Mouse (Mus musculus): ENCODE measurements around the gene Fam104a. TPM values are rescaled to one million over a fixed set of nuclear protein-coding genes. Genes with fewer than 3 reads are reported as not detected.
A peak's percentile ranks its signal among the peaks of the same experiment; 100 is the strongest.

The Fam104a gene
- total and polyA plus RNA-seq, 3 experiments, result 33.6 to 38.1 TPM; not detected in 1

- no peak for TF ChIP-seq POLR2A (IDR thresholded peaks at IDR 0.05; ENCODE audit: control insufficient read depth in 1 of 2, insufficient read depth in 1 of 2, low read depth in 1 of 2, low read length in 2 of 2, poor library complexity in 1 of 2)
- no peak for TF ChIP-seq CHD1 (IDR thresholded peaks at IDR 0.05; ENCODE audit: low read depth, low read length)
- no peak for TF ChIP-seq MAZ (IDR thresholded peaks at IDR 0.05; ENCODE audit: low read depth, low read length)
- TF ChIP-seq TCF12 (IDR thresholded peaks at IDR 0.05; ENCODE audit: low read depth, low read length), result peak; percentile 84
- no peak for TF ChIP-seq USF1 (IDR thresholded peaks at IDR 0.05; ENCODE audit: low read depth, low read length)
- peak; percentile 77; the same call in 1 of the 2 replicates for TF ChIP-seq GABPA (IDR thresholded peaks at IDR 0.05; ENCODE audit: low read depth, low read length)
Measured at GRCm38 (mm10) chr11:113680954-113681353, 3.0 kb downstream of the Fam104a start (continued).

GRCm38 (mm10) chr11:113678373-113678772 lies 5.6 kb downstream of the Fam104a start:
- Histone ChIP-seq H3K9ac (ENCODE audit: control insufficient read depth, low read depth, low read length, poor library complexity, severe bottlenecking) (no peak overlapping the region), H3K36me3 (ENCODE audit: control insufficient read depth in 1 of 2, insufficient read depth in 2 of 2, low read length in 2 of 2) (peaks cover 28 to 32% of the 10 kb centered on the region in 2 experiments), H3K79me2 (ENCODE audit: control insufficient read depth, insufficient read depth, low read length, poor library complexity) (peaks cover 63% of the 10 kb centered on the region), H3K27ac (ENCODE audit: control insufficient read depth, low read depth, low read length) (no peak overlapping the region), H3K4me3 (ENCODE audit: control insufficient read depth in 1 of 2, insufficient read depth in 1 of 2, low read depth in 2 of 2, low read length in 2 of 2) (no peak overlapping the region), H3K4me1 (ENCODE audit: control insufficient read depth in 1 of 2, insufficient read depth in 2 of 2, low read length in 2 of 2) (peaks cover 14 to 19% of the 10 kb centered on the region in 2 experiments), H3K27me3 (ENCODE audit: control insufficient read depth in 1 of 2, insufficient read depth in 2 of 2, low read length in 2 of 2) (no peaks in the 10 kb centered on the region), H3K9me3 (replicated peaks; ENCODE audit: insufficient read depth, low read length) (no peaks in the 10 kb centered on the region)
- no peak for TF ChIP-seq MYC (IDR thresholded peaks at IDR 0.05; ENCODE audit: low read depth, low read length)
- no peak for TF ChIP-seq ZC3H11A (IDR thresholded peaks at IDR 0.05; ENCODE audit: low read depth, low read length)
- TF ChIP-seq E2F4 (IDR thresholded peaks at IDR 0.05; ENCODE audit: borderline replicate concordance, low read depth, low read length), result no peak
- no peak for TF ChIP-seq KAT2A (conservative IDR thresholded peaks at IDR 0.05; ENCODE audit: low read depth, low read length)
- no peak for TF ChIP-seq ELF1 (IDR thresholded peaks at IDR 0.05; ENCODE audit: low read depth, low read length)
- TF ChIP-seq POLR2A (IDR thresholded peaks at IDR 0.05; ENCODE audit: control insufficient read depth in 1 of 2, insufficient read depth in 1 of 2, low read depth in 1 of 2, low read length in 2 of 2, poor library complexity in 1 of 2), result no peak
- TF ChIP-seq HCFC1 (IDR thresholded peaks at IDR 0.05; ENCODE audit: low read depth, low read length), result no peak
- TF ChIP-seq MYB (IDR thresholded peaks at IDR 0.05; ENCODE audit: low read depth, low read length), result no peak
- TF ChIP-seq MAFK (IDR thresholded peaks at IDR 0.05; ENCODE audit: borderline replicate concordance, low read depth, low read length), result no peak
- no peak for TF ChIP-seq ETS1 (IDR thresholded peaks at IDR 0.05; ENCODE audit: low read depth, low read length)
- no peak for TF ChIP-seq JUND (IDR thresholded peaks at IDR 0.05; ENCODE audit: low read depth, low read length)
- TF ChIP-seq RAD21 (IDR thresholded peaks at IDR 0.05; ENCODE audit: low read depth, low read length), result no peak
- TF ChIP-seq ZNF384 (IDR thresholded peaks at IDR 0.05; ENCODE audit: low read depth, low read length), result no peak
- no peak for TF ChIP-seq CTCF (IDR thresholded peaks at IDR 0.05 in 2 of 3, conservative IDR thresholded peaks at IDR 0.05 in 1 of 3; ENCODE audit: control insufficient read depth in 1 of 3, insufficient read depth in 1 of 3, low read depth in 2 of 3, low read length in 3 of 3, poor library complexity in 1 of 3, severe bottlenecking in 1 of 3)
- DNase-seq (ENCODE audit: low read depth, low spot score), result no peak

GRCm38 (mm10) chr11:113677378-113677777 lies 6.6 kb downstream of the Fam104a start:
- peaks cover 12 to 16% of the 10 kb centered on the region in 2 experiments for H3K4me1 ChIP-seq (ENCODE audit: control insufficient read depth in 1 of 2, insufficient read depth in 2 of 2, low read length in 2 of 2)

More at GRCm38 (mm10) chr11:113677378-113677777, 6.6 kb downstream of the Fam104a start:
- Histone ChIP-seq H3K27me3 (ENCODE audit: control insufficient read depth in 1 of 2, insufficient read depth in 2 of 2, low read length in 2 of 2) (no peaks in the 10 kb centered on the region), H3K4me3 (ENCODE audit: control insufficient read depth in 1 of 2, insufficient read depth in 1 of 2, low read depth in 2 of 2, low read length in 2 of 2) (no peak overlapping the region), H3K27ac (ENCODE audit: control insufficient read depth, low read depth, low read length) (no peak overlapping the region), H3K36me3 (ENCODE audit: control insufficient read depth in 1 of 2, insufficient read depth in 2 of 2, low read length in 2 of 2) (peaks cover 25 to 39% of the 10 kb centered on the region in 2 experiments), H3K79me2 (ENCODE audit: control insufficient read depth, insufficient read depth, low read length, poor library complexity) (peaks cover 53% of the 10 kb centered on the region), H3K9ac (ENCODE audit: control insufficient read depth, low read depth, low read length, poor library complexity, severe bottlenecking) (no peak overlapping the region), H3K9me3 (replicated peaks; ENCODE audit: insufficient read depth, low read length) (no peaks in the 10 kb centered on the region)
- no peak for DNase-seq (ENCODE audit: low read depth, low spot score)
- no peak for TF ChIP-seq MEF2A (IDR thresholded peaks at IDR 0.05; ENCODE audit: extremely low read depth, insufficient replicate concordance, low read depth, low read length, poor library complexity, severe bottlenecking)
- no peak for TF ChIP-seq POLR2AphosphoS5 (IDR thresholded peaks at IDR 0.05; ENCODE audit: borderline replicate concordance, low read depth, low read length)
- no peak for TF ChIP-seq KAT2A (conservative IDR thresholded peaks at IDR 0.05; ENCODE audit: low read depth, low read length)
- no peak for TF ChIP-seq CHD1 (IDR thresholded peaks at IDR 0.05; ENCODE audit: low read depth, low read length)
- no peak for TF ChIP-seq MXI1 (IDR thresholded peaks at IDR 0.05; ENCODE audit: low read depth, low read length)
- TF ChIP-seq MAFK (IDR thresholded peaks at IDR 0.05; ENCODE audit: borderline replicate concordance, low read depth, low read length), result no peak
- TF ChIP-seq ZMIZ1 (IDR thresholded peaks at IDR 0.05; ENCODE audit: low read depth, low read length), result no peak
- no peak for TF ChIP-seq ZC3H11A (IDR thresholded peaks at IDR 0.05; ENCODE audit: low read depth, low read length)
- TF ChIP-seq NELFE (IDR thresholded peaks at IDR 0.05; ENCODE audit: low read depth, low read length), result no peak
- TF ChIP-seq GATA1 (IDR thresholded peaks at IDR 0.05; ENCODE audit: low read depth, low read length), result no peak
- no peak for TF ChIP-seq MYC (IDR thresholded peaks at IDR 0.05; ENCODE audit: low read depth, low read length)
- no peak for TF ChIP-seq CTCF (IDR thresholded peaks at IDR 0.05 in 2 of 3, conservative IDR thresholded peaks at IDR 0.05 in 1 of 3; ENCODE audit: control insufficient read depth in 1 of 3, insufficient read depth in 1 of 3, low read depth in 2 of 3, low read length in 3 of 3, poor library complexity in 1 of 3, severe bottlenecking in 1 of 3)
- no peak for TF ChIP-seq SIN3A (IDR thresholded peaks at IDR 0.05; ENCODE audit: low read length)
- no peak for TF ChIP-seq GABPA (IDR thresholded peaks at IDR 0.05; ENCODE audit: low read depth, low read length)
- TF ChIP-seq JUND (IDR thresholded peaks at IDR 0.05; ENCODE audit: low read depth, low read length), result no peak

All from MEL (cell line).